Mouse (Mus musculus) liver, embryonic 14.5 days (tissue): ENCODE data around the gene Cyth3.

Experiments
- CTCF ChIP-seq: IDR thresholded peaks from 2 replicates; pipeline ENCODE4 v1.5.1; 2016; ENCODE audit warnings: antibody characterized with exemption, low read depth, control low read depth
- EP300 ChIP-seq: IDR thresholded peaks from 2 replicates; pipeline ENCODE4 v1.6.1; 2016; ENCODE audit warnings: antibody characterized with exemption, low read depth

DNA sequence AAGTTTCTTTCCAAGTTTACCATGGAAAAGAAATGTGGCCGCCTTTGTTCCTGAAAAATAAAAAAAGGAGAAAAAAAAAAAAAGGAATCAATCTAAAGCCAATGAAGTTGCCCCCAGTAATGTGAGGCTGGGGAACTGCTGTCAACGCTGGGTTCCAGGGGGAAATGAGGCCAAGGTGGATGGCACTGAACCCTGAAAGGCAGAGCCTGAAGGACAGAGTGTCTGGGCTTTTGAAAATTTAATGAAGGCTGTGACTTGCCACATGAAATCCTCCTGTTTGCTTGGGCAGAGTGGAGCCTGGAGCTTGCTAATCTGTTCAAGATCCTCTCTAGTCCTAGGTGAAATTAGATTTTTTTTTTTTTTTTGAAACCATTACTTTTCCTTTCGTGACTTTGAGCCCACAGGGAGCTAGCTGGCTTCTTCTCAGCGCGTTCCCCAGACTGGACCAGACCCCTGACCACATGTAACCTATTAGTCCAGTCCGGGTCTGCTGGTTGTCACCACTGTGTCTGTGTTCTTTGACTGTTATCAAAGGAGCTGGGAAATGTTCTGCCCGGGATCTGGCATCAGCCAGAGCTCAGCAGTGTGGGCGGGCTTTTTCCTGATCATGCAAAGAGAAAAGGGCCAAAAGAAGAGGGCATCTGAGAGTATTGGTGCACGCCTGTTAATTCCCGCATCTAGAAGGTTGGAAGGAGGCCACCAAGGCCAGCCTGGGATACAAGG lies 4.6 kb upstream of the Cyth3 start:
- TF ChIP-seq CTCF (no peak), EP300 (no peak)
